Mouse (Mus musculus) brown adipose tissue, adult 24 weeks (tissue): Measurements from ENCODE around the gene N4bp2l1. TPM values are rescaled to one million over a fixed set of nuclear protein-coding genes. Genes with fewer than 3 reads are reported as not detected.

Source experiments
- H3K27ac ChIP-seq: fragments of 200-500 bp; replicated peaks from 2 replicates; pipeline ENCODE4 v1.5.1; 2012; ENCODE audit warnings: low read depth, mild to moderate bottlenecking, low read length
- H3K4me1 ChIP-seq: fragments of 200-500 bp; 2 replicates; pipeline ENCODE4 v1.6.1; 2012; ENCODE audit warnings: low read length, mixed read lengths; ENCODE audit not compliant: control insufficient read depth, insufficient read depth, insufficient read length
- H3K4me3 ChIP-seq: fragments of 200-500 bp; 2 replicates; pipeline ENCODE4 v1.5.1; 2012; ENCODE audit warnings: low read depth, mild to moderate bottlenecking, low read length, moderate library complexity; ENCODE audit not compliant: insufficient read depth
- polyA plus RNA-seq: library from polyadenylated mRNA; stranded (reverse); fragments of >200 nt; gene quantifications from 2 replicates; pipeline ENCODE4 v1.2.4, GENCODE M21; 2012; ENCODE audit not compliant: missing spikeins, insufficient read depth, insufficient read length

The N4bp2l1 gene
- polyA plus RNA-seq, 1 experiment, result 23.6 TPM

- Histone ChIP-seq H3K4me3 (no peak overlapping the region), H3K4me1 (no peaks in the 10 kb centered on the region), H3K27ac (no peak overlapping the region)
Measured at GRCm38 (mm10) chr5:150561376-150561775, 35.6 kb downstream of the N4bp2l1 start.

GRCm38 (mm10) chr5:150560851-150561250 lies 36.1 kb downstream of the N4bp2l1 start:
- Histone ChIP-seq H3K4me1 (no peaks in the 10 kb centered on the region), H3K27ac (no peak overlapping the region), H3K4me3 (no peak overlapping the region)

GRCm38 (mm10) chr5:150559519-150560103 lies 37.4 kb downstream of the N4bp2l1 start:
- Histone ChIP-seq H3K27ac (no peak overlapping the region), H3K4me3 (no peak overlapping the region), H3K4me1 (no peaks in the 10 kb centered on the region)

- H3K4me1 ChIP-seq, result no peaks in the 10 kb centered on the region
- no peak overlapping the region for H3K4me3 ChIP-seq
- H3K27ac ChIP-seq, result no peak overlapping the region
Measured at GRCm38 (mm10) chr5:150551637-150552036, 45.4 kb downstream of the N4bp2l1 start.

- no peak overlapping the region for H3K27ac ChIP-seq
- H3K4me3 ChIP-seq, result no peak overlapping the region
- no peaks in the 10 kb centered on the region for H3K4me1 ChIP-seq
Measured at GRCm38 (mm10) chr5:150543184-150543583, 53.8 kb downstream of the N4bp2l1 start.

GRCm38 (mm10) chr5:150541302-150541701 lies 55.7 kb downstream of the N4bp2l1 start:
- Histone ChIP-seq H3K4me3 (no peak overlapping the region), H3K4me1 (no peaks in the 10 kb centered on the region), H3K27ac (no peak overlapping the region)

- no peak overlapping the region for H3K4me3 ChIP-seq
- no peak overlapping the region for H3K27ac ChIP-seq
- H3K4me1 ChIP-seq, result no peaks in the 10 kb centered on the region
Measured at GRCm38 (mm10) chr5:150525239-150525638, 71.7 kb downstream of the N4bp2l1 start.

GRCm38 (mm10) chr5:150522867-150523234 lies 74.1 kb downstream of the N4bp2l1 start:
- Histone ChIP-seq H3K27ac (no peak overlapping the region), H3K4me1 (no peaks in the 10 kb centered on the region), H3K4me3 (peak overlapping the region; percentile 85)

- Histone ChIP-seq H3K27ac (peak within 1 kb of the TSS; percentile 57), H3K4me1 (no peaks in the 10 kb centered on the region), H3K4me3 (peak within 1 kb of the TSS; percentile 85)
Measured at GRCm38 (mm10) chr5:150521937-150522866, 74.8 kb downstream of the N4bp2l1 start, which contains the start of gene Brca2. Brca2 (plus strand) TSS chr5:150522630.

Other genes starting within 250 kb of the N4bp2l1 start
- gene Zar1l, start 79.0 kb downstream of the N4bp2l1 start, polyA plus RNA-seq, result not detected in 2 replicates
- 1.4 and 3.6 TPM in 2 replicates for gene Brca2, start 74.6 kb downstream of the N4bp2l1 start, polyA plus RNA-seq
- gene N4bp2l2, start 69.0 kb upstream of the N4bp2l1 start, polyA plus RNA-seq, result 47.5 and 52.3 TPM in 2 replicates
- 11.3 and 12.4 TPM in 2 replicates for gene Pds5b, start 76.6 kb upstream of the N4bp2l1 start, polyA plus RNA-seq